Mouse (Mus musculus): Measurements from ENCODE around the gene Wiz. TPM values are rescaled to one million over a fixed set of nuclear protein-coding genes. Genes with fewer than 3 reads are reported as not detected.
A peak's percentile ranks its signal among the peaks of the same experiment; 100 is the strongest.

Wiz gene
- total RNA-seq, 2 experiments from 2014 or later: 78.0 to 85.2 TPM

- intact Hi-C loops (cut with DNase I): loop anchor here (5.0 kb wide), 3 partner anchors 40 to 105 kb away; no protein-coding TSS in a partner anchor
- DNase-seq (ENCODE audit: low spot score in 2 of 2): peak; percentile 47 to 56
These were observed 2.4 kb downstream of the Wiz start for GRCm38 (mm10) chr17:32386659-32387432.

- intact Hi-C loops (cut with DNase I): loop anchor here (2.0 kb wide), 1 partner anchor 19 kb away; no protein-coding TSS in a partner anchor
- no peak for DNase-seq (ENCODE audit: low spot score in 2 of 2)
These were observed 5.6 kb downstream of the Wiz start for GRCm38 (mm10) chr17:32383661-32384060.

- intact Hi-C loops (cut with DNase I): loop anchor here (2.0 kb wide), 1 partner anchor 18 kb away; no protein-coding TSS in a partner anchor
- DNase-seq (ENCODE audit: low spot score in 2 of 2): no peak
These were observed 6.7 kb downstream of the Wiz start for GRCm38 (mm10) chr17:32382576-32382975.

GRCm38 (mm10) chr17:32378786-32379185, 10.5 kb downstream of the Wiz start:
- DNase-seq (ENCODE audit: low spot score in 2 of 2): no peak
- intact Hi-C loops (cut with DNase I): no loop called here

GRCm38 (mm10) chr17:32377137-32377536, 12.1 kb downstream of the Wiz start:
- intact Hi-C loops (cut with DNase I): no loop called here
- DNase-seq (ENCODE audit: low spot score in 2 of 2): no peak

GRCm38 (mm10) chr17:32376475-32376874, 12.8 kb downstream of the Wiz start:
- no peak for DNase-seq (ENCODE audit: low spot score in 2 of 2)
- intact Hi-C loops (cut with DNase I): no loop called here

- no peak for DNase-seq (ENCODE audit: low spot score in 2 of 2)
- intact Hi-C loops (cut with DNase I): no loop called here
These were observed 20.2 kb downstream of the Wiz start for GRCm38 (mm10) chr17:32368991-32369578.

GRCm38 (mm10) chr17:32367706-32368105, 21.5 kb downstream of the Wiz start:
- intact Hi-C loops (cut with DNase I): no loop called here
- DNase-seq (ENCODE audit: low spot score in 2 of 2): no peak

- intact Hi-C loops (cut with DNase I): loop anchor here (2.0 kb wide), 1 partner anchor 18 kb away; no protein-coding TSS in a partner anchor
- no peak for DNase-seq (ENCODE audit: low spot score in 2 of 2)
These were observed 23.9 kb downstream of the Wiz start for GRCm38 (mm10) chr17:32365296-32365695.

- DNase-seq (ENCODE audit: low spot score in 2 of 2): no peak
- intact Hi-C loops (cut with DNase I): loop anchor here (2.0 kb wide), 1 partner anchor 18 kb away; no protein-coding TSS in a partner anchor
These were observed 24.4 kb downstream of the Wiz start for GRCm38 (mm10) chr17:32364850-32365249.

GRCm38 (mm10) chr17:32364331-32364730, 24.9 kb downstream of the Wiz start:
- peak; percentile 91 to 92 for DNase-seq (ENCODE audit: low spot score in 2 of 2)
- intact Hi-C loops (cut with DNase I): loop anchor here (2.0 kb wide), 1 partner anchor 18 kb away; no protein-coding TSS in a partner anchor

- intact Hi-C loops (cut with DNase I): loop anchor here (2.0 kb wide), 1 partner anchor 19 kb away; no protein-coding TSS in a partner anchor
- no peak for DNase-seq (ENCODE audit: low spot score in 2 of 2)
These were observed 25.4 kb downstream of the Wiz start for GRCm38 (mm10) chr17:32363821-32364301.

GRCm38 (mm10) chr17:32362686-32363085, 26.6 kb downstream of the Wiz start:
- intact Hi-C loops (cut with DNase I): no loop called here
- no peak for DNase-seq (ENCODE audit: low spot score in 2 of 2)

GRCm38 (mm10) chr17:32359928-32360327, 29.3 kb downstream of the Wiz start:
- no peak for DNase-seq (ENCODE audit: low spot score in 2 of 2)
- intact Hi-C loops (cut with DNase I): no loop called here

GRCm38 (mm10) chr17:32358943-32359340, 30.3 kb downstream of the Wiz start:
- no peak for DNase-seq (ENCODE audit: low spot score in 2 of 2)
- intact Hi-C loops (cut with DNase I): no loop called here

GRCm38 (mm10) chr17:32358192-32358942, 30.9 kb downstream of the Wiz start:
- peak in 1 of 2 experiments; percentile 73 for DNase-seq (ENCODE audit: low spot score in 2 of 2)
- intact Hi-C loops (cut with DNase I): no loop called here

- intact Hi-C loops (cut with DNase I): no loop called here
- DNase-seq (ENCODE audit: low spot score in 2 of 2): no peak
These were observed 32.2 kb downstream of the Wiz start for GRCm38 (mm10) chr17:32356766-32357760.

- intact Hi-C loops (cut with DNase I): no loop called here
- no peak for DNase-seq (ENCODE audit: low spot score in 2 of 2)
These were observed 33.0 kb downstream of the Wiz start for GRCm38 (mm10) chr17:32356281-32356680.

- no peak for DNase-seq (ENCODE audit: low spot score in 2 of 2)
- intact Hi-C loops (cut with DNase I): no loop called here
These were observed 34.2 kb downstream of the Wiz start for GRCm38 (mm10) chr17:32355031-32355430.
